Mouse (Mus musculus) 3T3-L1 (cell line): ENCODE measurements around the gene Fadd.

Source experiments
- DNase-seq: peaks from one replicate; pipeline ENCODE4 v3.0.0-alpha.2; 2015; ENCODE audit warnings: low read depth, low spot score

Fadd gene

GRCm38 (mm10) chr7:144582284-144582980 lies at the start of gene Fadd:
TSS of gene Fadd (minus strand) at chr7:144582463.
- peak; percentile 96 for DNase-seq

GRCm38 (mm10) chr7:144630622-144631021 lies 48.4 kb upstream of the Fadd start:
- peak; percentile 51 for DNase-seq

GRCm38 (mm10) chr7:144628334-144628915 lies 46.2 kb upstream of the Fadd start:
- DNase-seq: no peak

GRCm38 (mm10) chr7:144627606-144628333 lies 45.5 kb upstream of the Fadd start:
- DNase-seq: no peak

GRCm38 (mm10) chr7:144626042-144626441 lies 43.8 kb upstream of the Fadd start:
- DNase-seq: no peak

GRCm38 (mm10) chr7:144620721-144621681 lies 38.7 kb upstream of the Fadd start:
- DNase-seq: peak; percentile 74

- no peak for DNase-seq
Observed at GRCm38 (mm10) chr7:144620315-144620714, 38.1 kb upstream of the Fadd start.

GRCm38 (mm10) chr7:144615343-144615742 lies 33.1 kb upstream of the Fadd start:
- no peak for DNase-seq

GRCm38 (mm10) chr7:144612829-144613228 lies 30.6 kb upstream of the Fadd start:
- DNase-seq: peak; percentile 71

- DNase-seq: peak; percentile 44
Observed at GRCm38 (mm10) chr7:144612351-144612750, 30.1 kb upstream of the Fadd start.

GRCm38 (mm10) chr7:144611595-144611994 lies 29.3 kb upstream of the Fadd start:
- no peak for DNase-seq

GRCm38 (mm10) chr7:144609568-144609967 lies 27.3 kb upstream of the Fadd start:
- DNase-seq: no peak

GRCm38 (mm10) chr7:144607862-144608261 lies 25.6 kb upstream of the Fadd start:
- no peak for DNase-seq

- no peak for DNase-seq
Observed at GRCm38 (mm10) chr7:144604735-144605134, 22.5 kb upstream of the Fadd start.

GRCm38 (mm10) chr7:144604291-144604690 lies 22.0 kb upstream of the Fadd start:
- DNase-seq: no peak

GRCm38 (mm10) chr7:144600333-144600900 lies 18.2 kb upstream of the Fadd start:
- no peak for DNase-seq

- DNase-seq: peak; percentile 53
Observed at GRCm38 (mm10) chr7:144589508-144589907, 7.2 kb upstream of the Fadd start.

- DNase-seq: peak; percentile 72
Observed at GRCm38 (mm10) chr7:144587291-144587690, 5.0 kb upstream of the Fadd start.

GRCm38 (mm10) chr7:144585648-144586047 lies 3.4 kb upstream of the Fadd start:
- DNase-seq: peak; percentile 76

- peak; percentile 76 for DNase-seq
Observed at GRCm38 (mm10) chr7:144583619-144584018, 1.4 kb upstream of the Fadd start.
